Mouse (Mus musculus): ENCODE measurements at regions not wholly inside any gene's neighbourhood (a gene's known extent, or its start where the extent isn't known, plus 50 kb on each side); places are given as distances from the start of the nearest gene placed in this dataset.

GRCm38 (mm10) chr2:137168626-137169025 is 52.2 kb upstream of the Jag1 start:
- Histone ChIP-seq H3K4me2 (replicated peaks) (no peak overlapping the region), H3K4me1 (replicated peaks; ENCODE audit: control insufficient read depth, insufficient read depth, low read length) (no peaks in the 10 kb centered on the region), H3K27ac (no peak overlapping the region), H3K9me3 (ENCODE audit: control insufficient read depth, low read length) (no peaks in the 10 kb centered on the region), H3K36me3 (replicated peaks; ENCODE audit: control insufficient read depth, insufficient read depth) (no peaks in the 10 kb centered on the region), H3K9ac (no peak overlapping the region), H3K4me3 (replicated peaks; ENCODE audit: low read length) (no peak overlapping the region), H3K27me3 (ENCODE audit: control insufficient read depth, insufficient read depth, low read length) (no peaks in the 10 kb centered on the region)
- no peak for ATAC-seq (ENCODE audit: low FRiP score)
- WGBS: 82% methylated on average over 3 of the region's 3 CpGs
- no peak for DNase-seq (ENCODE audit: low spot score)

Measured in hindbrain, embryonic 14.5 days (tissue).